Mouse (Mus musculus) c-Kit-positive CD71-positive TER-119-negative erythroid progenitor cells, embryonic 14.5 days (primary cell): Measurements from ENCODE around the gene Tbc1d8b.
"Not testable (repeated sequence)": the region's sequence is repeated elsewhere in the genome, so short reads cannot be mapped to it uniquely, and the experiment has no call there.

Experiments used
- DNase-seq: peaks from one replicate; pipeline ENCODE4 v3.0.0-alpha.2; 2013; ENCODE audit warnings: low read depth

Gene Tbc1d8b

GRCm38 (mm10) chrX:139684775-139685695, at the start of gene Tbc1d8b:
Gene Tbc1d8b (plus strand): TSS chrX:139684996.
- DNase-seq: peak; percentile 75

- no peak for DNase-seq
Measured at GRCm38 (mm10) chrX:139639744-139640143, 45.1 kb upstream of the Tbc1d8b start.

GRCm38 (mm10) chrX:139640418-139640817, 44.4 kb upstream of the Tbc1d8b start:
- DNase-seq: no peak

- no peak for DNase-seq
Measured at GRCm38 (mm10) chrX:139652226-139652625, 32.6 kb upstream of the Tbc1d8b start.

- DNase-seq: peak; percentile 15
Measured at GRCm38 (mm10) chrX:139653292-139653691, 31.5 kb upstream of the Tbc1d8b start.

GRCm38 (mm10) chrX:139654350-139655063, 30.3 kb upstream of the Tbc1d8b start:
- DNase-seq: peak; percentile 25

GRCm38 (mm10) chrX:139662111-139662510, 22.7 kb upstream of the Tbc1d8b start:
- DNase-seq: no peak

GRCm38 (mm10) chrX:139665829-139666228, 19.0 kb upstream of the Tbc1d8b start:
- no peak for DNase-seq

- DNase-seq: no peak
Measured at GRCm38 (mm10) chrX:139684410-139684774, 404 bp upstream of the Tbc1d8b start.

GRCm38 (mm10) chrX:139714381-139714780, 29.6 kb downstream of the Tbc1d8b start, which contains the start of gene Gm15013:
Gene Gm15013 (minus strand): TSS chrX:139714481.
- no peak for DNase-seq

- no peak for DNase-seq
Measured at GRCm38 (mm10) chrX:139722350-139722749, 37.6 kb downstream of the Tbc1d8b start.

- DNase-seq: no peak
Measured at GRCm38 (mm10) chrX:139730541-139730940, 45.7 kb downstream of the Tbc1d8b start.

GRCm38 (mm10) chrX:139737066-139737465, 52.3 kb downstream of the Tbc1d8b start:
- no peak for DNase-seq

- peak; percentile 20 for DNase-seq
Measured at GRCm38 (mm10) chrX:139751855-139752254, 67.1 kb downstream of the Tbc1d8b start.

GRCm38 (mm10) chrX:139758634-139759033, 73.8 kb downstream of the Tbc1d8b start:
- not testable (repeated sequence) for DNase-seq

- peak; percentile 34 for DNase-seq
Measured at GRCm38 (mm10) chrX:139762546-139762945, 77.8 kb downstream of the Tbc1d8b start.

- no peak for DNase-seq
Measured at GRCm38 (mm10) chrX:139769975-139770637, 85.3 kb downstream of the Tbc1d8b start.

- DNase-seq: peak; percentile 46
Measured at GRCm38 (mm10) chrX:139774309-139775083, 89.7 kb downstream of the Tbc1d8b start.

- DNase-seq: no peak
Measured at GRCm38 (mm10) chrX:139775084-139775612, 90.4 kb downstream of the Tbc1d8b start.

GRCm38 (mm10) chrX:139777357-139777756, 92.6 kb downstream of the Tbc1d8b start:
- no peak for DNase-seq

- DNase-seq: no peak
Measured at GRCm38 (mm10) chrX:139778886-139779285, 94.1 kb downstream of the Tbc1d8b start.
